Mouse (Mus musculus): ENCODE results near the gene Gpr180. TPM values are rescaled to one million over a fixed set of nuclear protein-coding genes. Genes with fewer than 3 reads are reported as not detected.

The Gpr180 gene
- polyA plus RNA-seq, 1 experiment from 2014 or later: 40.9 TPM

- Histone ChIP-seq H3K27me3 (replicated peaks; ENCODE audit: low read depth, poor library complexity, severe bottlenecking) (no peaks in the 10 kb centered on the region), H3K36me3 (replicated peaks) (peaks cover 70% of the 10 kb centered on the region), H3K4me1 (no peaks in the 10 kb centered on the region), H3K9me3 (no peaks in the 10 kb centered on the region), H3K27ac (replicated peaks) (no peak overlapping the region), H3K4me3 (no peak overlapping the region)
- 94% methylated on average over 3 of the region's 3 CpGs for WGBS
- no peak for DNase-seq (ENCODE audit: low spot score)
These were observed 24.8 kb downstream of the Gpr180 start for GRCm38 (mm10) chr14:118161751-118162150.

DNA sequence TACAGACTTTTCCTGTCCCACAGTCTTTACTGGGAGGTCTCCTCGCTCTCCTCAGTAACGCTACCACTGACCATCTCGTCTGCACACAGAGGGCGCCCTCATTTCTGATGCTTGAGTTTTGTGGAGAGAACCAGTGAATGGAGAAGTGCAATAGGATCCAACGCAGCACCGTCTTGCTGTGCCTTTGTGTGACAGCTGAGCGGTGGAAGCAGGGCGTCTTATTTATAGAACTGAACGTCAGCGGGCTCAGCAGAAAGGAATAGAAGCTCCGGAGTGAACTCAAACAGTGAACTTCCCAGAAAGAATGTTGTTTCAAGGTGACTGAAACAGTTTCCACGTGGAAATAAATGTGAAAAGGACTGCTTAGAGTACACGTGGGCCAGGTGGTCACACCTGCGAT lies 25.7 kb downstream of the Gpr180 start:
- Histone ChIP-seq H3K36me3 (replicated peaks) (peaks cover 69% of the 10 kb centered on the region), H3K27me3 (replicated peaks; ENCODE audit: low read depth, poor library complexity, severe bottlenecking) (no peaks in the 10 kb centered on the region), H3K27ac (replicated peaks) (no peak overlapping the region), H3K4me1 (no peaks in the 10 kb centered on the region), H3K4me3 (no peak overlapping the region), H3K9me3 (no peaks in the 10 kb centered on the region)
- no peak for DNase-seq (ENCODE audit: low spot score)
- WGBS: 84% methylated on average over 14 of the region's 14 CpGs

- Histone ChIP-seq H3K9me3 (peaks cover 3% of the 10 kb centered on the region; the same call in 1 of the 2 replicates), H3K4me1 (no peaks in the 10 kb centered on the region), H3K27me3 (replicated peaks; ENCODE audit: low read depth, poor library complexity, severe bottlenecking) (no peaks in the 10 kb centered on the region), H3K27ac (replicated peaks) (no peak overlapping the region), H3K4me3 (no peak overlapping the region), H3K36me3 (replicated peaks) (peaks cover 27% of the 10 kb centered on the region)
- 95% methylated on average over 4 of the region's 4 CpGs for WGBS
- no peak for DNase-seq (ENCODE audit: low spot score)
These were observed 31.8 kb downstream of the Gpr180 start for GRCm38 (mm10) chr14:118168776-118169175.

DNA sequence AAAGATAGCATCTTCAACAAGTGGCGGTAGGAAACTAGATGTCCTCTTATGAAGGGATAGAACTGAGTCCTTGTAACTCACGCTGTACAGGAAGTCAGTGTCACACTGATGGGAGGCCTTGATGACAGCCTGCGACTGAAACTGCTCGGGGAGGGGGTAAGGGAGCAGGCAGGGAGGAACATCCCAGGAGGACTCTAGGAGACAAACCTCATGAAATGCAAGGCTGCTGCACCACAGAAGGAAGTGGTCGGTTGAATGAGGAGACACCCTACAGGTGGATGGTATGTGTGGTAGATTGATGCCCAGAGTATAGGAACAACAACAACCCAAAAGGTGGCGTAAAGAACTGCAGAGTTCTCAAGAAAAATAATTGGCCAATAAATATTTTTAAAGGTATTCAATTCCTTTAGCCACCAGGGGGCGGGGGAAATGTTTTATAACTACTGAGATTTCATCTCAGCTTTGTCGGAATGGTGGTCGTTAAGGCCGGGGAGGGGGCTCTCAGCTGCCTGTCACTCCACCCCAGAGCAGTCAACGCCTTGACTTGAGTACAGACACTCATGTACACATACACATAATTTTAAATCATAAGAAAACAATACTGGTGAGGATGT lies 36.7 kb downstream of the Gpr180 start:
- 77% methylated on average over 11 of the region's 11 CpGs for WGBS
- no peaks in the 10 kb centered on the region for H3K4me1 ChIP-seq
- DNase-seq (ENCODE audit: low spot score): no peak
- H3K27ac ChIP-seq (replicated peaks): no peak overlapping the region
- H3K36me3 ChIP-seq (replicated peaks): peaks cover 16% of the 10 kb centered on the region
- no peaks in the 10 kb centered on the region for H3K27me3 ChIP-seq (replicated peaks; ENCODE audit: low read depth, poor library complexity, severe bottlenecking)
- H3K9me3 ChIP-seq: peaks cover 2% of the 10 kb centered on the region; the same call in 1 of the 2 replicates
- H3K4me3 ChIP-seq: no peak overlapping the region

- WGBS: 88% methylated on average over 30 of the region's 30 CpGs
- H3K36me3 ChIP-seq (replicated peaks): 0 out of 2 replicates have a peak, but pooled peaks cover 1% of the 10 kb centered on the region
- no peaks in the 10 kb centered on the region for H3K4me1 ChIP-seq
- no peaks in the 10 kb centered on the region for H3K9me3 ChIP-seq
- no peak for DNase-seq (ENCODE audit: low spot score)
- no peaks in the 10 kb centered on the region for H3K27me3 ChIP-seq (replicated peaks; ENCODE audit: low read depth, poor library complexity, severe bottlenecking)
- H3K4me3 ChIP-seq: no peak overlapping the region
- no peak overlapping the region for H3K27ac ChIP-seq (replicated peaks)
These were observed 38.2 kb downstream of the Gpr180 start for GRCm38 (mm10) chr14:118175071-118175693.

- DNase-seq (ENCODE audit: low spot score): no peak
- no peak overlapping the region for H3K27ac ChIP-seq (replicated peaks)
- no peaks in the 10 kb centered on the region for H3K27me3 ChIP-seq (replicated peaks; ENCODE audit: low read depth, poor library complexity, severe bottlenecking)
- H3K4me3 ChIP-seq: no peak overlapping the region
- WGBS: 88% methylated on average over 12 of the region's 12 CpGs
- no peaks in the 10 kb centered on the region for H3K36me3 ChIP-seq (replicated peaks)
- peaks cover 5% of the 10 kb centered on the region; the same call in 1 of the 2 replicates for H3K4me1 ChIP-seq
- H3K9me3 ChIP-seq: no peaks in the 10 kb centered on the region
These were observed 38.7 kb downstream of the Gpr180 start for GRCm38 (mm10) chr14:118175694-118176085.

DNA sequence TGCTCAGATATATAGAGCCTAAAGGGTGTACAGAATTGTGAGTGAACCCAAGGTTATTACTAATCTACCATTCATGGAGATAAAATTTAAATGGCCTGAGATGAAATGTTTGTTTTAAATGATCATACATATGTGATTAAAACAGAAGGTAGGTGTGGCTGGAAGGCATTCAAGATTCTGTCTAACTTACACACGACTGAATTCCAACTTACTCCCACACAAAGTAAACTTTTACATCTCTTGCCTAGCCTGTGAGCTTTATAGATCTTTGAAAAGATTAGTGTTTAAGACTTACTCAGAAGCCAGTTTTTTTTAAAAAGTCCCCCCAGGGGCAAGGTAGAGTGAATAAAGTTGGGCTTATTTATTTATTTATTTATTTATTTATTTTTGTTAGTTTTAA lies 42.3 kb downstream of the Gpr180 start:
- Histone ChIP-seq H3K9me3 (no peaks in the 10 kb centered on the region), H3K27me3 (replicated peaks; ENCODE audit: low read depth, poor library complexity, severe bottlenecking) (no peaks in the 10 kb centered on the region), H3K27ac (replicated peaks) (no peak overlapping the region), H3K4me1 (peaks cover 6% of the 10 kb centered on the region; the same call in 1 of the 2 replicates), H3K36me3 (replicated peaks) (no peaks in the 10 kb centered on the region), H3K4me3 (no peak overlapping the region)
- WGBS: 76% methylated on average over 1 of the region's 1 CpGs
- DNase-seq (ENCODE audit: low spot score): no peak

GRCm38 (mm10) chr14:118179701-118180100 lies 42.7 kb downstream of the Gpr180 start:
- Histone ChIP-seq H3K4me1 (peaks cover 6% of the 10 kb centered on the region; the same call in 1 of the 2 replicates), H3K4me3 (peak overlapping the region; percentile 69), H3K27ac (replicated peaks) (peak overlapping the region; percentile 86), H3K9me3 (no peaks in the 10 kb centered on the region), H3K36me3 (replicated peaks) (no peaks in the 10 kb centered on the region), H3K27me3 (replicated peaks; ENCODE audit: low read depth, poor library complexity, severe bottlenecking) (no peaks in the 10 kb centered on the region)
- WGBS: 34% methylated on average over 7 of the region's 7 CpGs
- DNase-seq (ENCODE audit: low spot score): no peak

DNA sequence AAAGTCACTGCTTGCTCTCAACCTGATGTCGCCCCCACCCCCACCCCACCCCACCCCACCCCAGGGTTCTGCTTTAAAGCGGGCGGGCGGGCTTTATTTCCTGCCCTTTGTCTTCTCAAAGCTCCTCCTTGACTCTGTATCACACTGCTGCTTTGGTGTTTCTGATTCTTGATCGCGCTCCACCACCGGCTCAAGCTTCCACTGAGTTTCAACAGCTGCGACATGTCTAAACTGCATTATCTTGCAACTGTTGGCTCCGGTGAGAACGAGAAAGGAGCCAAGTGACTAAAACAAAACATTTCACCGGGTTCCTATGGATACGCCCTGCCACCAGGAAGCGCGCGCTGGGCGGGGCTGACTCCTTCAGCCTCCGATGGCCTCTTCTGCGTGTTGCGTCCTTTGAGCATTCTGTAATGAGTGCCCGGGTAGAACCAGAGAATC lies 43.2 kb downstream of the Gpr180 start:
- Histone ChIP-seq H3K4me1 (peaks cover 6% of the 10 kb centered on the region; the same call in 1 of the 2 replicates), H3K27ac (replicated peaks) (peak overlapping the region; percentile 86), H3K36me3 (replicated peaks) (no peaks in the 10 kb centered on the region), H3K4me3 (peak overlapping the region; percentile 69), H3K27me3 (replicated peaks; ENCODE audit: low read depth, poor library complexity, severe bottlenecking) (no peaks in the 10 kb centered on the region), H3K9me3 (no peaks in the 10 kb centered on the region)
- peak; percentile 79 for DNase-seq (ENCODE audit: low spot score)
- under 1% methylated on average over 20 of the region's 20 CpGs for WGBS

GRCm38 (mm10) chr14:118180711-118181177 lies 43.8 kb downstream of the Gpr180 start:
- H3K36me3 ChIP-seq (replicated peaks): no peaks in the 10 kb centered on the region
- H3K9me3 ChIP-seq: no peaks in the 10 kb centered on the region
- DNase-seq (ENCODE audit: low spot score): peak; percentile 54
- peak overlapping the region; percentile 86 for H3K27ac ChIP-seq (replicated peaks)
- 4% methylated on average over 10 of the region's 10 CpGs for WGBS
- H3K4me1 ChIP-seq: peaks cover 6% of the 10 kb centered on the region; the same call in 1 of the 2 replicates
- H3K4me3 ChIP-seq: peak overlapping the region; percentile 69
- H3K27me3 ChIP-seq (replicated peaks; ENCODE audit: low read depth, poor library complexity, severe bottlenecking): no peaks in the 10 kb centered on the region

- H3K4me3 ChIP-seq: no peak overlapping the region
- H3K36me3 ChIP-seq (replicated peaks): no peaks in the 10 kb centered on the region
- no peak overlapping the region for H3K27ac ChIP-seq (replicated peaks)
- H3K9me3 ChIP-seq: no peaks in the 10 kb centered on the region
- H3K4me1 ChIP-seq: peaks cover 6% of the 10 kb centered on the region; the same call in 1 of the 2 replicates
- DNase-seq (ENCODE audit: low spot score): no peak
- 86% methylated on average over 9 of the region's 9 CpGs for WGBS
- peaks cover 58% of the 10 kb centered on the region for H3K27me3 ChIP-seq (replicated peaks; ENCODE audit: low read depth, poor library complexity, severe bottlenecking)
These were observed 54.5 kb downstream of the Gpr180 start for GRCm38 (mm10) chr14:118191442-118191841.

GRCm38 (mm10) chr14:118193001-118193628 lies 56.2 kb downstream of the Gpr180 start:
- H3K27ac ChIP-seq (replicated peaks): no peak overlapping the region
- H3K36me3 ChIP-seq (replicated peaks): no peaks in the 10 kb centered on the region
- no peak overlapping the region for H3K4me3 ChIP-seq
- no peak for DNase-seq (ENCODE audit: low spot score)
- H3K4me1 ChIP-seq: peaks cover 6% of the 10 kb centered on the region; the same call in 1 of the 2 replicates
- WGBS: 32% methylated on average over 10 of the region's 10 CpGs
- no peaks in the 10 kb centered on the region for H3K9me3 ChIP-seq
- peaks cover 69% of the 10 kb centered on the region for H3K27me3 ChIP-seq (replicated peaks; ENCODE audit: low read depth, poor library complexity, severe bottlenecking)
